Mouse (Mus musculus) hindbrain, embryonic 11.5 days (tissue): ENCODE measurements at regions not wholly inside any gene's neighbourhood (a gene's known extent, or its start where the extent isn't known, plus 50 kb on each side); places are given as distances from the start of the nearest gene placed in this dataset.

Source experiments
- ATAC-seq: fragments of 200-750 bp; cut with Nextera tagmentation; 2 replicates; pipeline ENCODE4 v1.8.0; 2017; ENCODE audit warnings: mild to moderate bottlenecking, moderate TSS enrichment, moderate library complexity; ENCODE audit not compliant: low FRiP score
- DNase-seq: peaks from one replicate; pipeline ENCODE4 v3.0.0-alpha.2; 2015; ENCODE audit warnings: low spot score
- H3K27ac ChIP-seq: fragments of 300-500 bp; sonication (generic); 2 replicates; pipeline ENCODE4 v1.5.1; 2014; ENCODE audit warnings: mild to moderate bottlenecking, low read depth, low read length
- H3K27me3 ChIP-seq: fragments of 300-500 bp; sonication (generic); 2 replicates; pipeline ENCODE4 v1.6.1; 2014; ENCODE audit warnings: mild to moderate bottlenecking, low read length, moderate library complexity, mixed read lengths; ENCODE audit not compliant: control insufficient read depth, insufficient read depth
- H3K36me3 ChIP-seq: fragments of 300-500 bp; sonication (generic); 2 replicates; pipeline ENCODE4 v1.6.1; 2014; ENCODE audit warnings: mild to moderate bottlenecking, low read length, moderate library complexity, mixed read lengths; ENCODE audit not compliant: control insufficient read depth, insufficient read depth
- H3K4me1 ChIP-seq: fragments of 300-500 bp; sonication (generic); replicated peaks from 2 replicates; pipeline ENCODE4 v1.6.1; 2014; ENCODE audit warnings: low read length, mixed read lengths; ENCODE audit not compliant: control insufficient read depth, insufficient read depth
- H3K4me2 ChIP-seq: fragments of 300-500 bp; sonication (generic); replicated peaks from 2 replicates; pipeline ENCODE4 v1.6.1; 2014; ENCODE audit warnings: mild to moderate bottlenecking, low read depth, low read length
- H3K4me3 ChIP-seq: fragments of 300-500 bp; sonication (generic); 2 replicates; pipeline ENCODE4 v1.5.1; 2014; ENCODE audit warnings: low read depth, low read length
- H3K9ac ChIP-seq: fragments of 300-500 bp; sonication (generic); 2 replicates; pipeline ENCODE4 v1.6.1; 2014; ENCODE audit warnings: low read depth, low read length
- H3K9me3 ChIP-seq: fragments of 300-500 bp; sonication (generic); 2 replicates; pipeline ENCODE4 v1.6.1; 2016; ENCODE audit warnings: low read length; ENCODE audit not compliant: control insufficient read depth
- WGBS: fragments of 180-500 bp; shearing (Covaris S2); extraction: QIAGEN DNeasy Blood & Tissue Kit; methylation state at CpG from one replicate; pipeline ENCODE4 v1.1.7; 2014; 5-methylcytosine and 5-hydroxymethylcytosine counted together

GRCm38 (mm10) chr2:103848923-103849700, 51.7 kb upstream of the Caprin1 start:
- no peaks in the 10 kb centered on the region for H3K27me3 ChIP-seq
- H3K9me3 ChIP-seq, result no peaks in the 10 kb centered on the region
- ATAC-seq, result peak; percentile 57; the same call in 1 of the 2 replicates
- 76% methylated on average over 9 of the region's 9 CpGs for WGBS
- no peaks in the 10 kb centered on the region for H3K36me3 ChIP-seq
- H3K4me2 ChIP-seq, result no peak overlapping the region
- H3K4me3 ChIP-seq, result no peak overlapping the region
- H3K27ac ChIP-seq, result no peak overlapping the region
- H3K4me1 ChIP-seq, result no peaks in the 10 kb centered on the region
- DNase-seq, result peak; percentile 84
- no peak overlapping the region for H3K9ac ChIP-seq

- H3K9ac ChIP-seq, result no peak overlapping the region
- H3K4me3 ChIP-seq, result no peak overlapping the region
- no peaks in the 10 kb centered on the region for H3K36me3 ChIP-seq
- H3K27ac ChIP-seq, result no peak overlapping the region
- H3K9me3 ChIP-seq, result no peaks in the 10 kb centered on the region
- no peaks in the 10 kb centered on the region for H3K27me3 ChIP-seq
- 86% methylated on average over 9 of the region's 9 CpGs for WGBS
- ATAC-seq, result no peak
- H3K4me2 ChIP-seq, result no peak overlapping the region
- no peaks in the 10 kb centered on the region for H3K4me1 ChIP-seq
- no peak for DNase-seq
Observed at GRCm38 (mm10) chr2:103849766-103850530, 52.5 kb upstream of the Caprin1 start.

- Histone ChIP-seq H3K4me2 (no peak overlapping the region), H3K4me1 (no peaks in the 10 kb centered on the region), H3K9ac (no peak overlapping the region), H3K27me3 (no peaks in the 10 kb centered on the region), H3K36me3 (no peaks in the 10 kb centered on the region), H3K9me3 (no peaks in the 10 kb centered on the region), H3K4me3 (no peak overlapping the region), H3K27ac (no peak overlapping the region)
- WGBS, result 89% methylated on average over 5 of the region's 5 CpGs
- no peak for DNase-seq
- no peak for ATAC-seq
Observed at GRCm38 (mm10) chr2:103850531-103850816, 53.0 kb upstream of the Caprin1 start.

DNA sequence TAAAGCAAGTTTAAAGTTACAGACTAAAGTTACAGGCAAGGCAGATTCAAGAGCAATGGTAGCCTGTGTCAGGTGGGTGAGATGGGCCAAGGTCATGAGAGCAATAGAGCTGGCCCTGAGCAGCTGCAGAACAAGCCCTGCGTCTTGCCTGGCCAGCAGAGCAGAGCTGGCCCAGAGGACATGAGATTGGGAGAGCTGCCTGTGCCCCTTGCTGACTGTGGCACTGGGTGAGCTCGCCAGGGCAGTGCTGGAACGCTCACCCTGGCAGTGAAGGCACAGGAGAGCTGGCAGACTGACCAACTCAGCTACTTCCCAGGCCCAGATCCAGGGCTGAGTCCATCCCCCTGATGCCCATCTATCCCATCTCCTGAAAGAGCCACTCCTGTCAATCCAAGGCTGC, 53.7 kb upstream of the Caprin1 start:
- no peaks in the 10 kb centered on the region for H3K36me3 ChIP-seq
- H3K4me2 ChIP-seq, result no peak overlapping the region
- no peak overlapping the region for H3K9ac ChIP-seq
- no peaks in the 10 kb centered on the region for H3K9me3 ChIP-seq
- no peaks in the 10 kb centered on the region for H3K27me3 ChIP-seq
- no peak for DNase-seq
- ATAC-seq, result no peak
- no peak overlapping the region for H3K27ac ChIP-seq
- WGBS, result 83% methylated on average over 3 of the region's 3 CpGs
- H3K4me1 ChIP-seq, result no peaks in the 10 kb centered on the region
- H3K4me3 ChIP-seq, result no peak overlapping the region

GRCm38 (mm10) chr2:103861226-103861625, 63.8 kb upstream of the Caprin1 start:
- WGBS, result 86% methylated on average over 8 of the region's 8 CpGs
- no peak for ATAC-seq

GRCm38 (mm10) chr2:103864254-103864653, 66.8 kb upstream of the Caprin1 start:
- Histone ChIP-seq H3K9me3 (no peaks in the 10 kb centered on the region), H3K27me3 (no peaks in the 10 kb centered on the region), H3K9ac (no peak overlapping the region), H3K4me3 (no peak overlapping the region), H3K4me2 (no peak overlapping the region), H3K4me1 (no peaks in the 10 kb centered on the region), H3K36me3 (no peaks in the 10 kb centered on the region), H3K27ac (no peak overlapping the region)
- ATAC-seq (no peak), DNase-seq (no peak)
- WGBS, result 67% methylated on average over 2 of the region's 2 CpGs

More at GRCm38 (mm10) chr2:103861226-103861625, 63.8 kb upstream of the Caprin1 start:
- no peaks in the 10 kb centered on the region for H3K9me3 ChIP-seq
- H3K27me3 ChIP-seq, result no peaks in the 10 kb centered on the region
- H3K4me2 ChIP-seq, result no peak overlapping the region
- H3K36me3 ChIP-seq, result no peaks in the 10 kb centered on the region
- no peak overlapping the region for H3K4me3 ChIP-seq
- no peak for DNase-seq
- H3K9ac ChIP-seq, result no peak overlapping the region
- H3K4me1 ChIP-seq, result no peaks in the 10 kb centered on the region
- no peak overlapping the region for H3K27ac ChIP-seq

GRCm38 (mm10) chr2:103865319-103866171, 68.1 kb upstream of the Caprin1 start:
- no peaks in the 10 kb centered on the region for H3K27me3 ChIP-seq
- peak; percentile 66 for DNase-seq
- no peak overlapping the region for H3K4me3 ChIP-seq
- no peaks in the 10 kb centered on the region for H3K9me3 ChIP-seq
- no peaks in the 10 kb centered on the region for H3K4me1 ChIP-seq
- ATAC-seq, result no peak
- H3K9ac ChIP-seq, result no peak overlapping the region
- no peak overlapping the region for H3K4me2 ChIP-seq
- no peaks in the 10 kb centered on the region for H3K36me3 ChIP-seq
- 74% methylated on average over 4 of the region's 4 CpGs for WGBS
- H3K27ac ChIP-seq, result no peak overlapping the region

- H3K36me3 ChIP-seq, result no peaks in the 10 kb centered on the region
- no peak overlapping the region for H3K9ac ChIP-seq
- H3K4me2 ChIP-seq, result no peak overlapping the region
- no peaks in the 10 kb centered on the region for H3K27me3 ChIP-seq
- 79% methylated on average over 14 of the region's 14 CpGs for WGBS
- no peaks in the 10 kb centered on the region for H3K9me3 ChIP-seq
- H3K4me3 ChIP-seq, result no peak overlapping the region
- ATAC-seq, result no peak
- no peak overlapping the region for H3K27ac ChIP-seq
- DNase-seq, result no peak
- no peaks in the 10 kb centered on the region for H3K4me1 ChIP-seq
Observed at GRCm38 (mm10) chr2:103867241-103867957, 70.0 kb upstream of the Caprin1 start.
